Comparison of ENCODE assay signal across 8 mouse cellular contexts in the genomic region with DNA sequence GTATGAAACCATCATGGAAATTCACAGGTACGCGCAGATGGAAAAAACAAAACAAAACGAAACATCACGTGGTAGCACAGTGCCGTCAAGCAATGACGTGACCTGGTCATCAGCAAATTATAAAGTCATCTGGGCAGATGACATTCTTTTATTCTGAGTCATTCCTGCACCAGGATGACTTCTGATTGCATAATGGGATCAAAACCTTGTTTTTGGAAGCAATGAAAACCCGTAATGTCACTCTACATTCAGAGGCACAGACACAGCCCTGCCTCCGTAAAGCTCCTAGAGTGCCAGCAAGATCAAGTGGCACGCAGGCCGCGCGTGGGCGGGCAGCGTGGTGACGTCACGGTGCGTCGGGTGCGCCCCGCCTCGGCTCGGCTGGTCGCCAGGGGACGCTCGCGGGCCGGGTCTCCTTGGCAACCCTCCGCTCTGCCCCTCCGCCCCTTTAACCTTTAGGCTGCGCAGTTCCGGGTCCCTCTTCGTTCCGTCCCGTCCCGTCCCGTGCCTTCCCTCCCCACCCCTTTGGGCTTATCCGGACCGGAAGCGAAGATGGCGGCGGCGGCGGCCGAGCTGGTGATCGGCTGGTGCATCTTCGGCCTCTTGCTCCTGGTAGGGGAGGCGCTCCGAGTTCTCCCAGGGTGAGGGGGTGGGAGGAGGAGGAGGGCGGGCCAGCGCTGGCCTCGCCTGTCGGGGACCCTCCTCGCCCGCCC. TPM values are rescaled to one million over a fixed set of nuclear protein-coding genes. Genes with fewer than 3 reads are reported as not detected.
DNase-seq lines count a peak whose midpoint lies in the region; ATAC-seq lines count a peak whose summit lies in the region.

A gene (plus strand): TSS at position 426 of the 713 bp plus-strand sequence.

- peak; percentile 92 for DNase-seq in adipocyte (ENCODE audit: low spot score)
- DNase-seq in embryo, embryonic 10 days (ENCODE audit: low spot score), result peak; percentile 96
- DNase-seq in gastrocnemius, postnatal 10 days, result peak; percentile 96
- peak; percentile 97 for DNase-seq in induced T-regulatory cell, adult 2 months (ENCODE audit: low read depth)
- peak; percentile 80 to 96 for DNase-seq in left cerebral cortex, adult 9 months (ENCODE audit: low spot score in 2 of 2)
- peak; percentile 97 for DNase-seq in right cerebral cortex, postnatal 14 days
- DNase-seq in urinary bladder, postnatal 36 days (ENCODE audit: low spot score in 2 of 2), result peak; percentile 85 to 91

- ATAC-seq in megakaryocyte progenitor cell, adult 5-6 weeks (replicated peaks; ENCODE audit: poor library complexity), result peak; percentile 93

RNA-seq across cellular contexts. Expression of the gene that starts here (rescaled TPM):
- 10 to 100 TPM; 30.3 to 30.4 TPM for total RNA-seq in gastrocnemius, postnatal 10 days (2021)
- total RNA-seq in megakaryocyte progenitor cell, adult 5-6 weeks (2015), result 19.1 and 19.3 TPM in 2 replicates
- total RNA-seq in megakaryocyte progenitor cell, adult 5-6 weeks (2017), result 10.1 and 16.2 TPM in 2 replicates

Comparison
In these comparisons a context has a peak if more than half of its experiments do, and no peak if none do; other contexts are left out.
1. Peak in every context shown above with its lines: DNase-seq and ATAC-seq.